Mouse (Mus musculus) bone marrow macrophage, adult 2 months (primary cell): ENCODE measurements around the gene Itpk1.

ENCODE experiments used
- CTCF ChIP-seq: IDR thresholded peaks from 2 replicates; pipeline ENCODE4 v1.5.1; 2012; ENCODE audit warnings: low read depth, mild to moderate bottlenecking, low read length, moderate library complexity
- POLR2A ChIP-seq: IDR thresholded peaks from 2 replicates; pipeline ENCODE4 v1.6.1; 2012; ENCODE audit warnings: mild to moderate bottlenecking, low read depth, low read length, borderline replicate concordance

GRCm38 (mm10) chr12:102714654-102715395, 10.1 kb upstream of the Itpk1 start:
- TF ChIP-seq POLR2A = no peak
- no peak for TF ChIP-seq CTCF
